Mouse (Mus musculus) stomach, embryonic 14.5 days (tissue): ENCODE measurements at regions not wholly inside any gene's neighbourhood (a gene's known extent, or its start where the extent isn't known, plus 50 kb on each side); places are given as distances from the start of the nearest gene placed in this dataset.

Experiments used
- ATAC-seq: fragments of 200-750 bp; cut with Nextera tagmentation; 2 replicates; pipeline ENCODE4 v1.8.0; 2017; ENCODE audit warnings: low read depth, moderate TSS enrichment; ENCODE audit not compliant: insufficient number of reproducible peaks, insufficient read depth, low FRiP score
- H3K27ac ChIP-seq: fragments of 300-500 bp; sonication (generic); 2 replicates; pipeline ENCODE4 v1.5.1; 2014; ENCODE audit warnings: mild to moderate bottlenecking, low read length, moderate library complexity, mixed read lengths
- H3K27me3 ChIP-seq: fragments of 300-500 bp; sonication (generic); 2 replicates; pipeline ENCODE4 v1.6.1; 2014; ENCODE audit warnings: low read length, control low read depth, mixed read lengths; ENCODE audit not compliant: control insufficient read depth, insufficient read depth
- H3K36me3 ChIP-seq: fragments of 300-500 bp; sonication (generic); 2 replicates; pipeline ENCODE4 v1.6.1; 2014; ENCODE audit warnings: mild to moderate bottlenecking, control low read depth, low read length, moderate library complexity, mixed read lengths; ENCODE audit not compliant: control insufficient read depth, insufficient read depth
- H3K4me1 ChIP-seq: fragments of 300-500 bp; sonication (generic); 2 replicates; pipeline ENCODE4 v1.6.1; 2014; ENCODE audit warnings: low read length, control low read depth, mixed read lengths; ENCODE audit not compliant: control insufficient read depth, insufficient read depth
- H3K4me2 ChIP-seq: fragments of 300-500 bp; sonication (generic); replicated peaks from 2 replicates; pipeline ENCODE4 v1.6.1; 2014; ENCODE audit warnings: low read depth, low read length, control low read depth
- H3K4me3 ChIP-seq: fragments of 300-500 bp; sonication (generic); 2 replicates; pipeline ENCODE4 v1.5.1; 2014; ENCODE audit warnings: low read depth, low read length, control low read depth
- H3K9ac ChIP-seq: fragments of 300-500 bp; sonication (generic); replicated peaks from 2 replicates; pipeline ENCODE4 v1.6.1; 2014; ENCODE audit warnings: low read depth, mild to moderate bottlenecking, control low read depth, low read length, moderate library complexity, mixed read lengths
- H3K9me3 ChIP-seq: fragments of 300-500 bp; sonication (generic); 2 replicates; pipeline ENCODE4 v1.6.1; 2016; ENCODE audit warnings: low read depth, low read length, control low read depth; ENCODE audit not compliant: control insufficient read depth
- WGBS: fragments of 180-500 bp; shearing (Covaris S2); extraction: QIAGEN DNeasy Blood & Tissue Kit; methylation state at CpG from one replicate; pipeline ENCODE4 v1.1.7; 2014; 5-methylcytosine and 5-hydroxymethylcytosine counted together

- no peak overlapping the region for H3K27ac ChIP-seq
- no peak overlapping the region for H3K9ac ChIP-seq
- no peak overlapping the region for H3K4me3 ChIP-seq
- H3K36me3 ChIP-seq, result no peaks in the 10 kb centered on the region
- no peaks in the 10 kb centered on the region for H3K27me3 ChIP-seq
- no peak overlapping the region for H3K4me2 ChIP-seq
- no peaks in the 10 kb centered on the region for H3K9me3 ChIP-seq
- H3K4me1 ChIP-seq, result no peaks in the 10 kb centered on the region
- WGBS, result 70% methylated on average over 2 of the region's 2 CpGs
- no peak for ATAC-seq
These were observed 292.5 kb downstream of the Gm7489 start for GRCm38 (mm10) chr15:54177221-54177620.

DNA sequence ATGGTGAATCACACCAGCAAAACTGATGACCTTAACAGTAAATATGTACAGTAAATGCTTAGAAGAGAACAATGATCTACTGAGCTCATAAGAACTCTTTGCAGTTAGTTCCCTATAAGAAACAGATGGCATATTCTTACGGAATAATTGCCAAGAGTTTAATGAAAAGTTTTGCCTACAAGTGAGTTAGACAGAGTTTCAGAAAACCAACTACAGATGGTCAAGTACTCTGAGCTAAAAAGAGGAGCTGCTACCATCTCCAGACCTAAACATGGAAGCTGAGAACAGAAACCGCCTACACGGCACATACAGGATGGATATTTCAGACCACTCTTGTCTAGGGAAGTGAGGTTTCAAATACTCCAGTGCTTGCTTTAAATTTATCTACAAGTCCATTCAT, 293.1 kb downstream of the Gm7489 start:
- Histone ChIP-seq H3K4me1 (no peaks in the 10 kb centered on the region), H3K9me3 (no peaks in the 10 kb centered on the region), H3K36me3 (no peaks in the 10 kb centered on the region), H3K4me2 (no peak overlapping the region), H3K4me3 (no peak overlapping the region), H3K27me3 (no peaks in the 10 kb centered on the region), H3K9ac (no peak overlapping the region), H3K27ac (no peak overlapping the region)
- ATAC-seq, result no peak
- WGBS, result 95% methylated on average over 3 of the region's 3 CpGs
